Mouse (Mus musculus) liver, embryonic 14.5 days (tissue): ENCODE results near the gene Fbxw27.
"Not testable (repeated sequence)": the region's sequence is repeated elsewhere in the genome, so short reads cannot be mapped to it uniquely, and the experiment has no call there.

Experiments used
- CTCF ChIP-seq: IDR thresholded peaks from 2 replicates; pipeline ENCODE4 v1.5.1; 2016; ENCODE audit warnings: antibody characterized with exemption, low read depth, control low read depth
- EP300 ChIP-seq: IDR thresholded peaks from 2 replicates; pipeline ENCODE4 v1.6.1; 2016; ENCODE audit warnings: antibody characterized with exemption, low read depth

DNA sequence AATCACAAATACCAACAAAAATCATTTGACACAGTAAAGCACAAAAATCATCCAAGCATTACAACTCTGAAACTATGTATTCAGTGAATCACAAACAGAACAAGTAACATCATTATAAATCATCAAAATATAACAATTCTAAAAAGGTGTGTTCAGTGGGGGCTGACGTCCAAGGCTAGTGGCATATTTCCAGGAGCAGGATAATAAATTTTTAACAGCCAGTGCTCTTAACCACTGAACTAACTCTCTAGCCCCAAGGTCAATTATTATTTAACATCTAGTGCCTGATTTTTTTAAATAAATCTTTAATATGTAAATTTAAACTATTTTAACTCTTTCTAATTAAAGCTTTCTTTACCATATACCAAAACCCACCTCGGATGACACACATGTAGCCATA, 15.1 kb upstream of the Fbxw27 start:
- TF ChIP-seq EP300, CTCF: not testable (repeated sequence)
